Mouse (Mus musculus): ENCODE results near the gene Fzr1. TPM values are rescaled to one million over a fixed set of nuclear protein-coding genes. Genes with fewer than 3 reads are reported as not detected.

The Fzr1 gene
- polyA plus RNA-seq, 1 experiment from 2014 or later: 138 TPM

GRCm38 (mm10) chr10:81423476-81424245, 45.3 kb upstream of the Fzr1 start:
- Histone ChIP-seq H3K9me3 (replicated peaks; ENCODE audit: control insufficient read depth, low read length) (no peaks in the 10 kb centered on the region), H3K27ac (ENCODE audit: low read length) (no peak overlapping the region), H3K4me3 (ENCODE audit: low read depth, low read length) (no peak overlapping the region), H3K4me2 (ENCODE audit: low read depth, low read length) (no peak overlapping the region), H3K4me1 (ENCODE audit: control insufficient read depth, low read depth, low read length) (peaks cover 3% of the 10 kb centered on the region), H3K27me3 (ENCODE audit: control insufficient read depth, insufficient read depth, low read depth, low read length) (peaks cover 49% of the 10 kb centered on the region), H3K9ac (ENCODE audit: low read depth, low read length) (no peak overlapping the region), H3K36me3 (ENCODE audit: control insufficient read depth, insufficient read depth) (no peaks in the 10 kb centered on the region)
- ATAC-seq (ENCODE audit: low read depth): no peak
- WGBS (ENCODE audit: insufficient replicate concordance): 51% methylated on average over 4 of the region's 4 CpGs

DNA sequence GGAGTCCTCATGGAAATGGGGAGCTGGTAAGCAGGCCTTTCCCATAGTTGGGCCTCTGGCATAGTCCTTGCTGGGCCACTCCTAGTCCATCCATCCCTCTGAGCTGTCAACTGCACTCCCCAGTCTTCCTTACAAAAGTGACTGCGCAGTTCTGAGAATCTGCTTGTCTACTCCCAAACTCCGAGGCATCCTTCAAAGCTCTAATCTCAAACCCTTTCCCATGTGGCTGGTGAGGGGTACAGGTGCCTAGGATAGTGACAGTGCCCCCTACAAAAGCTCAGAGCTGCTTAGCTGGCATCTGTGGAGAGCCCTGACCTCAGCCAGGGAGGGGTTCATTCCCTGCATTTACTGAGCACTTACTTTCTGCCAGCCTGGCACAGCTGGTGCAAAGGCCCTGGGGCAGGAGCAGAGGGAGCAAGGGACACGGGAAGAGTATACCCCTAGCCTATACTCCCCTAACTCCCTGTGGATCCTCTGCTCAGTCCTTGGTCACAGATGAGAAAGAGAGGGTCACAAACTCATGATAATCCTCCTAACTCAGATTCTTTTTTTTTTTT, 44.4 kb upstream of the Fzr1 start:
- Histone ChIP-seq H3K27me3 (ENCODE audit: control insufficient read depth, insufficient read depth, low read depth, low read length) (peaks cover 40% of the 10 kb centered on the region), H3K9me3 (replicated peaks; ENCODE audit: control insufficient read depth, low read length) (no peaks in the 10 kb centered on the region), H3K4me2 (ENCODE audit: low read depth, low read length) (no peak overlapping the region), H3K4me1 (ENCODE audit: control insufficient read depth, low read depth, low read length) (peaks cover 3% of the 10 kb centered on the region), H3K9ac (ENCODE audit: low read depth, low read length) (no peak overlapping the region), H3K27ac (ENCODE audit: low read length) (no peak overlapping the region), H3K36me3 (ENCODE audit: control insufficient read depth, insufficient read depth) (no peaks in the 10 kb centered on the region), H3K4me3 (ENCODE audit: low read depth, low read length) (no peak overlapping the region)
- 59% methylated on average over 3 of the region's 3 CpGs for WGBS (ENCODE audit: insufficient replicate concordance)
- no peak for ATAC-seq (ENCODE audit: low read depth)

DNA sequence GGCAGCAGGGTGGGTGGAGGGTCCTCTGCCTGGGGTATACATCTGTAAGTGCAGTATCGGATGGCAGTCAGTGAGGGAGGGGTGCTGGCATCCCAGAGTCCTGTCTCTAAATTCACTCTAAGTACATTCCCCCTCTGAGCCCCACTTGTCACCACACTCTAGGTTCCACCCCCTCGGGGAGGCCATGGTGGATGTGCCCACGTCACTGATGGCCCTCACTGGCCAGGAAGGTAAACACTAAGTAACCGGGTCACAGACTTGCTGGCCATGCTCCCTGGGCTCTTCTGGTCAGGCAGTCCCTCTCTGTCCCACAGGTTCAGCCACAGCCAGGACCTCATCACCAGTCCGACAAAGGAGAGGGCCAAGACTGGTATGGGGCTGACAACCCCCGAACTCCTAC, 43.9 kb upstream of the Fzr1 start:
- no peaks in the 10 kb centered on the region for H3K36me3 ChIP-seq (ENCODE audit: control insufficient read depth, insufficient read depth)
- H3K9ac ChIP-seq (ENCODE audit: low read depth, low read length): no peak overlapping the region
- no peaks in the 10 kb centered on the region for H3K9me3 ChIP-seq (replicated peaks; ENCODE audit: control insufficient read depth, low read length)
- peaks cover 3% of the 10 kb centered on the region for H3K4me1 ChIP-seq (ENCODE audit: control insufficient read depth, low read depth, low read length)
- 47% methylated on average over 6 of the region's 6 CpGs for WGBS (ENCODE audit: insufficient replicate concordance)
- H3K27ac ChIP-seq (ENCODE audit: low read length): no peak overlapping the region
- no peak overlapping the region for H3K4me3 ChIP-seq (ENCODE audit: low read depth, low read length)
- ATAC-seq (ENCODE audit: low read depth): no peak
- H3K27me3 ChIP-seq (ENCODE audit: control insufficient read depth, insufficient read depth, low read depth, low read length): peaks cover 34% of the 10 kb centered on the region
- no peak overlapping the region for H3K4me2 ChIP-seq (ENCODE audit: low read depth, low read length)

- 51% methylated on average over 5 of the region's 5 CpGs for WGBS (ENCODE audit: insufficient replicate concordance)
- Histone ChIP-seq H3K4me3 (ENCODE audit: low read depth, low read length) (no peak overlapping the region), H3K4me2 (ENCODE audit: low read depth, low read length) (no peak overlapping the region), H3K9me3 (replicated peaks; ENCODE audit: control insufficient read depth, low read length) (no peaks in the 10 kb centered on the region), H3K36me3 (ENCODE audit: control insufficient read depth, insufficient read depth) (no peaks in the 10 kb centered on the region), H3K27me3 (ENCODE audit: control insufficient read depth, insufficient read depth, low read depth, low read length) (peaks cover 30% of the 10 kb centered on the region), H3K4me1 (ENCODE audit: control insufficient read depth, low read depth, low read length) (peaks cover 6% of the 10 kb centered on the region), H3K27ac (ENCODE audit: low read length) (no peak overlapping the region), H3K9ac (ENCODE audit: low read depth, low read length) (no peak overlapping the region)
- no peak for ATAC-seq (ENCODE audit: low read depth)
Measured at GRCm38 (mm10) chr10:81421797-81422100, 43.4 kb upstream of the Fzr1 start.

GRCm38 (mm10) chr10:81421041-81421796, 42.9 kb upstream of the Fzr1 start:
- H3K4me1 ChIP-seq (ENCODE audit: control insufficient read depth, low read depth, low read length): peaks cover 10% of the 10 kb centered on the region
- no peak overlapping the region for H3K27ac ChIP-seq (ENCODE audit: low read length)
- 57% methylated on average over 4 of the region's 4 CpGs for WGBS (ENCODE audit: insufficient replicate concordance)

DNA sequence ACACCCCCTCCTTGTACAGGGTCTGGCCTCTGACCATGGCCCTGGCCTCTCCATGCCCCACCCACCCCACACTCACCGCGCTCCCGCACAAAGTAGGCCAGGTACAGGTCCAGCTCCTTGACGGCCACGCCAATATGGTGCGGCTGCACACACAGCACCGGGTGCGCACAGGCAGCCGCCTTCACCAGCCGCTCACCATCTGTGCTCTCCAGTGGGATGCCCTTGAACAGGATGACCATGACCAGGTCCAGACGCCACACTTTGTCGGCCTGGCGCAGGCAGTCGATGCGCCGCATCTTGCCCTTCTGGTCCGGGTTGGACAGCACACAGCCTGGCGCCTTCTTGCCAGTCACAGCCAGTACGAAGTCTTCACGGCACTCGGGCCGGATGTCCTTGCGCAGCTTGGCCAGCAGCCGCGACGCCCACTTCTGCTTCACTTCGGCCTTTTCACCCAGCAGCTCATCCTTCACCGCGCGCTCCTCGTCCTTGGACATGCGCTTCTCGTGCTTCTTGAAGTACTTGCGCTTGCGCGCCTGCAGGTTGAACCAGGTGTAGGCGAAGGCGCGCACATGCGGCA, 42.0 kb upstream of the Fzr1 start:
- no peaks in the 10 kb centered on the region for H3K36me3 ChIP-seq (ENCODE audit: control insufficient read depth, insufficient read depth)
- H3K9ac ChIP-seq (ENCODE audit: low read depth, low read length): no peak overlapping the region
- peaks cover 10% of the 10 kb centered on the region for H3K4me1 ChIP-seq (ENCODE audit: control insufficient read depth, low read depth, low read length)
- H3K27me3 ChIP-seq (ENCODE audit: control insufficient read depth, insufficient read depth, low read depth, low read length): peaks cover 15% of the 10 kb centered on the region
- H3K27ac ChIP-seq (ENCODE audit: low read length): no peak overlapping the region
- ATAC-seq (ENCODE audit: low read depth): no peak
- 86% methylated on average over 40 of the region's 40 CpGs for WGBS (ENCODE audit: insufficient replicate concordance)
- H3K4me2 ChIP-seq (ENCODE audit: low read depth, low read length): no peak overlapping the region
- no peak overlapping the region for H3K4me3 ChIP-seq (ENCODE audit: low read depth, low read length)
- H3K9me3 ChIP-seq (replicated peaks; ENCODE audit: control insufficient read depth, low read length): no peaks in the 10 kb centered on the region

More at GRCm38 (mm10) chr10:81421041-81421796, 42.9 kb upstream of the Fzr1 start:
- Histone ChIP-seq H3K9ac (ENCODE audit: low read depth, low read length) (no peak overlapping the region), H3K4me2 (ENCODE audit: low read depth, low read length) (no peak overlapping the region), H3K9me3 (replicated peaks; ENCODE audit: control insufficient read depth, low read length) (no peaks in the 10 kb centered on the region), H3K4me3 (ENCODE audit: low read depth, low read length) (no peak overlapping the region), H3K36me3 (ENCODE audit: control insufficient read depth, insufficient read depth) (no peaks in the 10 kb centered on the region), H3K27me3 (ENCODE audit: control insufficient read depth, insufficient read depth, low read depth, low read length) (peaks cover 24% of the 10 kb centered on the region)
- ATAC-seq (ENCODE audit: low read depth): no peak

DNA sequence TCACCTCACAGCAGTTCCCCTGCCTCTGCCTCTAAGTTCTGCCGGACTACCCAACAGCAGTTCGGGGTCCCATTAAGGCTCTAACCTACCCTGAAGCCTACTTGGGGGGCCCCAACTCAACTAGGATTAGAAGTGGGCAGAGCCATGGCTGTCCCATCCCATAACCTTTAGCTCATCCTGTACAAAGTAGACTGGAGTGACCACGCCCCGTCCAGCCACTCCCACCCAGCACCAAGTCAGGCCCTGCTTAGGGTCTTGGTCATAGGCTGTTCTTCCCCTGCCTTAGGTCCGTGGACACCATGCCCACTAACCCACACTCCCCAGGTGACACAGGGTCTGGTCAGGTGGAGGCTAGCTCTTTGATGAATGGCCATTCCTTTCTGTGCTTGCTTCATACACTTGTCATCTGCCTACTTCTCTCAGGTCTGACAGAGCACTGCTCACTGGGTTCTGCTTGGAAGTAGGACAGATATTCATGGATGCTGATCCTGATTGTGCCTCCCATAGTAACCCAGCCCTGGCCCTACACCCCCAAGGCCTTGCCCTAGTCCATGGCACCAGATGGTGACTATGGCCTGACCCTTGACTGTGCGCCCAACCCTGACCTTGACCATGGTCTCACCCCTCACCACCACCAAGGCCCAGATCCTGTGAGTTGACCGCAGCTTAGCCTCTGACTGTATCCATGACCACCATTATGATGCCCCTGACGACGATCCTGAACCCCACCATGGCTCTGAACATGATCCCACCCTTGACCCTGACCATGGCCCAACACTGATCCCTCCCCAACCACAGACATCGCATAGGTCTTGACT, 41.0 kb upstream of the Fzr1 start:
- peaks cover 17% of the 10 kb centered on the region for H3K4me1 ChIP-seq (ENCODE audit: control insufficient read depth, low read depth, low read length)

DNA sequence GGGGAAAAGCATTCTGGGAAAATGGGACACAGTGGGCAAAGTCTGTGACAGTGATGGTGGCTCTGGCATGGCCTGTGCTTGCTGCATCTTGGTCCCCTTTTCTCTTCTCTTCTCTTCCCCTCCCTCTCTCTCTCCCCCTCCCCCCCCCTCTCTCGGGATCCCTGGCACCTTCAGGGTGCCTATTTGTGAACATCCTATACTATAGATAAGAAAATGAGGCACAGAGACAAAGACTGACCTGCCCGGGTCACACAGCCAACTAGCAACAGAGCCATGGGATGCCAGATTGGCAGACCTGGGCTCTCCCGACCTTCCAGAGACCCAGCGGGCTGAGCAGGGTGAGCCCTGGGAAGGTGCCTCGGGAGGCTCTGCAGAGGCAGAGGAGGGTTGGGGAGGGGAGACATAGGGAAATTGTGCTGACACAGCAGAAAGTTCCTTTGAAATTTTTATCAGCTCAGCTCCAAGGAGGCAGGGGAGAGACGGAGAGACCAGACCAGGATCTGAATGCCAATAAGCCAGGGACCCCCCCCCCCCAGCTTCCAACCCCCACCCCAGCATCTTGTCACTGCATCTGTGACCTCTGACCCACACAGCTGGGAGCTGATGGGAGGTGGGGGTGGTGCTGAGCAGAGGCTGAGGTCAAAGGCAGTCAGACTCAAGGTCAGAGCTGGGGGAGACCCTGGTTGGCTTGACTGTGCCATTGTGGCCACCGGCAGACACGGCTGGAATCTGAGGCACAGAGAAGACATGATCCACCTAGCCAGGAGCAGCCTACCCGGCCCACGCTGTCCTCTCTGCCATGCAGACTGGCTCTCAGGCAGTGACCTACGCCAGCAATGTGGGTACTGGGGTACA, 40.1 kb upstream of the Fzr1 start:
- Histone ChIP-seq H3K4me3 (ENCODE audit: low read depth, low read length) (no peak overlapping the region), H3K4me2 (ENCODE audit: low read depth, low read length) (no peak overlapping the region), H3K27ac (ENCODE audit: low read length) (no peak overlapping the region), H3K27me3 (ENCODE audit: control insufficient read depth, insufficient read depth, low read depth, low read length) (no peaks in the 10 kb centered on the region), H3K9me3 (replicated peaks; ENCODE audit: control insufficient read depth, low read length) (no peaks in the 10 kb centered on the region), H3K4me1 (ENCODE audit: control insufficient read depth, low read depth, low read length) (peaks cover 23% of the 10 kb centered on the region), H3K9ac (ENCODE audit: low read depth, low read length) (no peak overlapping the region), H3K36me3 (ENCODE audit: control insufficient read depth, insufficient read depth) (no peaks in the 10 kb centered on the region)
- 50% methylated on average over 11 of the region's 11 CpGs for WGBS (ENCODE audit: insufficient replicate concordance)
- no peak for ATAC-seq (ENCODE audit: low read depth)

More for the DNA sequence above, 41.0 kb upstream of the Fzr1 start:
- no peak for ATAC-seq (ENCODE audit: low read depth)
- H3K4me2 ChIP-seq (ENCODE audit: low read depth, low read length): no peak overlapping the region
- no peak overlapping the region for H3K27ac ChIP-seq (ENCODE audit: low read length)
- H3K4me3 ChIP-seq (ENCODE audit: low read depth, low read length): no peak overlapping the region
- no peaks in the 10 kb centered on the region for H3K9me3 ChIP-seq (replicated peaks; ENCODE audit: control insufficient read depth, low read length)
- WGBS (ENCODE audit: insufficient replicate concordance): 70% methylated on average over 10 of the region's 10 CpGs
- peaks cover 5% of the 10 kb centered on the region for H3K27me3 ChIP-seq (ENCODE audit: control insufficient read depth, insufficient read depth, low read depth, low read length)
- no peak overlapping the region for H3K9ac ChIP-seq (ENCODE audit: low read depth, low read length)
- H3K36me3 ChIP-seq (ENCODE audit: control insufficient read depth, insufficient read depth): no peaks in the 10 kb centered on the region

Measured in liver, embryonic 16.5 days (tissue).